Mouse (Mus musculus): ENCODE measurements around the gene Gm6993. TPM values are rescaled to one million over a fixed set of nuclear protein-coding genes. Genes with fewer than 3 reads are reported as not detected.

Gm6993 gene
- polyA plus RNA-seq, 1 experiment from 2014 or later, result not detected

DNA sequence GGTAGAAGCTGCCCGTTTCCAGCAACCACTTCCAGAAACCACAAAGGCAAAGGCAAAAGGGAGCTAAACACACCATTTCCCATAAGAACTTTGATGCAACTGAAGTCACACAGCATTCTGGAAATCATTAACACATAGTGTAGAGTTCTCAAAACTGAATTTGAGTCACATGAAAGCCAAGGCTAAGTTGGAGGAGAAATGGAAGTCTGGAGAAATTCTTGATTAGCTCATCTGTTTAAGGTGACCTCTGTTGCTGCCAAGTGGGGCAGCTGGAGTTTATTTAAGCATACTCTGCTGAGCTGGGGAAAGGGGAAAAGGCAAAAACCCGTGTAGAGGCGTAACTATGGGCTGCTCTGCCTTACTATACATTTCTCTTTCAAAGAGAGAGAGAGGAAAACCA, 21.8 kb upstream of the Gm6993 start:
- 28% methylated on average over 3 of the region's 3 CpGs for WGBS
- ATAC-seq (ENCODE audit: insufficient number of reproducible peaks, low FRiP score, low TSS enrichment, low read depth), result peak; percentile 86
- Histone ChIP-seq H3K36me3 (no peaks in the 10 kb centered on the region), H3K4me2 (replicated peaks) (no peak overlapping the region), H3K4me3 (replicated peaks) (no peak overlapping the region), H3K27ac (replicated peaks) (peak overlapping the region; percentile 55), H3K27me3 (no peaks in the 10 kb centered on the region), H3K9me3 (replicated peaks) (no peaks in the 10 kb centered on the region), H3K9ac (no peak overlapping the region), H3K4me1 (peaks cover 21% of the 10 kb centered on the region)

DNA sequence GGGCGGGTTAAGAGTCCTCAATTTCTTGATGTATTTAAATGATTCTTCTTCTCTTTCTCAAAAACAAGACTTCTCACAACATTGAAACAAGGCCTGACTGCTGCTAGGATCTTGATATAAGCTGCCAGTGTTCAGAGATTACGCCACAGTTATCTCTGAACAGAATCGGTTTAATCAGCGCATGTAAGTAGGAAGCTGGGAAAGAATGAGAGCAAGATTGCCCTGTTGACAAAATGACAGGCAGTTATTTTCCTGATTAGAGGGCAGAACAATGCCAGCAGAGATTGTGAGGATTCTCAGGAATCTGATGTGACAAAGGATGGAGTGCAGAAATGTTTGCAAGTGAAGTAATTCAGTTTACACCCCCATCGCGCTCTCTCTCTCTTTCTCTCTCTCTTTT, 19.0 kb upstream of the Gm6993 start:
- no peak for ATAC-seq (ENCODE audit: insufficient number of reproducible peaks, low FRiP score, low TSS enrichment, low read depth)
- H3K27me3 ChIP-seq, result no peaks in the 10 kb centered on the region
- WGBS, result 67% methylated on average over 6 of the region's 6 CpGs

DNA sequence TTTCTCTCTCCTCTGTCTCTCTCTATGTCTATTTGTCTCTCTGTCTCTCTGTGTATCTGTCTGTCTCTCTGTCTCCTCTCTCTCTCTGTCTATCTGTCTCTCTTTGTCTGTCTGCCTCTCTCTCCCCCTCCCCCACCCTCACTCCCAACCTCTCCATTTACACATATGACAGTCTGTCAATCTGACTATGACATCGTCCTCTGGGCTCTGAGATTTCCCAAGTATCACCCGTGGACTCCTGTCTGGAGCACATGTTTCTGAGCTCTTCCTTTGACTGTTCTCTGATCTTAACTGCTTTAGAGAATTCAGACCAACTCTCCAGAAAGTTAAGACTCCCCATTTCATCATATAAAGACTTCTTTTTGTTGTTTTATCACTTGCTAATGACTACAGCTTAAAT, 18.3 kb upstream of the Gm6993 start:
- H3K4me3 ChIP-seq (replicated peaks), result no peak overlapping the region

More for the DNA sequence above, 19.0 kb upstream of the Gm6993 start:
- no peak overlapping the region for H3K4me3 ChIP-seq (replicated peaks)
- H3K9ac ChIP-seq, result no peak overlapping the region
- peaks cover 9% of the 10 kb centered on the region; the same call in 1 of the 2 replicates for H3K4me1 ChIP-seq
- no peak overlapping the region for H3K4me2 ChIP-seq (replicated peaks)
- H3K9me3 ChIP-seq (replicated peaks), result no peaks in the 10 kb centered on the region
- H3K36me3 ChIP-seq, result no peaks in the 10 kb centered on the region
- no peak overlapping the region for H3K27ac ChIP-seq (replicated peaks)

DNA sequence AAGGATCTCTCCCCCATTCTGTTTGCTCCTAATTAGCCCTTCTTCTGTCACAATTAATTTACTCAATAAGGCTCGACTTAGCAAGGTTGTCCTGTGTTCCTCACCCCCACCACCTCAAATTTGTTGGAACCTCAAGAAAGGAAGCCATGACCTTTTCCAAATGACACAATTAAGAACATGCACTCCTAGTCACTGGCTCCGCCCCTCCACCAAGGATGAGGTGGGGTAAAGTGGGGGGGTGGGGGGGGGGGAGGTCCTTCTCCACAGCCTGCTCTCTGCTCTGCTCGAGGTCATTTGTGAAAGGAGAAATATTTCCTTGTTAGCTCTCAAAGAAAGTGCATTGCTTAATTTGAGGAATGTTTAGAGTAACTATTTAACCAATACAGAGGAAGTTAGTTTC, 17.8 kb upstream of the Gm6993 start:
- H3K4me3 ChIP-seq (replicated peaks), result no peak overlapping the region
- H3K27ac ChIP-seq (replicated peaks), result no peak overlapping the region
- WGBS, result 11% methylated on average over 3 of the region's 3 CpGs
- no peak for ATAC-seq (ENCODE audit: insufficient number of reproducible peaks, low FRiP score, low TSS enrichment, low read depth)
- H3K9me3 ChIP-seq (replicated peaks), result no peaks in the 10 kb centered on the region
- H3K36me3 ChIP-seq, result no peaks in the 10 kb centered on the region
- peaks cover 9% of the 10 kb centered on the region; the same call in 1 of the 2 replicates for H3K4me1 ChIP-seq
- H3K9ac ChIP-seq, result no peak overlapping the region
- H3K27me3 ChIP-seq, result no peaks in the 10 kb centered on the region
- no peak overlapping the region for H3K4me2 ChIP-seq (replicated peaks)

More for the DNA sequence above, 18.3 kb upstream of the Gm6993 start:
- Histone ChIP-seq H3K27me3 (no peaks in the 10 kb centered on the region), H3K9me3 (replicated peaks) (no peaks in the 10 kb centered on the region), H3K27ac (replicated peaks) (no peak overlapping the region), H3K36me3 (no peaks in the 10 kb centered on the region), H3K9ac (no peak overlapping the region), H3K4me2 (replicated peaks) (no peak overlapping the region), H3K4me1 (peaks cover 9% of the 10 kb centered on the region; the same call in 1 of the 2 replicates)
- no peak for ATAC-seq (ENCODE audit: insufficient number of reproducible peaks, low FRiP score, low TSS enrichment, low read depth)
- 38% methylated on average over 2 of the region's 2 CpGs for WGBS

DNA sequence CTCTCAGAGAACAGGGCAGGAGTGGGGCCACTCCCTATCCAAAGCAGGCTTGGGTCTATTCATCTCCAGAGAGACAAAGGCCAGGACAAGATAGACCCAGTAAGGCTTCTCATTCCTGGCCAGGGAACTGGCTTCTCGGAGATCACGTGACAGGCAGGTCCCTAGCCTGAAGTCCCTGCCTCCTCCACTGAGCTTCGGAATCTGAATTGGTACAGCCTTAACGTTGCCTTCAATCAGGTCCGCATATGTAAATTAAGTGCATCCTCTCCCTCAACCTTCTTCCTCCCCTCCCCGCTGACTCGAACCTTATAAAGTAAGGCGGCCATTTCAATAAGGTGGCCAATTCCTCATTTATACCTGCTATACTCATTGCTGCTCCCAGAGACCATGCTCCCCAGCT, 15.1 kb upstream of the Gm6993 start:
- Histone ChIP-seq H3K9me3 (replicated peaks) (no peaks in the 10 kb centered on the region), H3K4me3 (replicated peaks) (no peak overlapping the region), H3K4me2 (replicated peaks) (no peak overlapping the region), H3K4me1 (no peaks in the 10 kb centered on the region), H3K27me3 (no peaks in the 10 kb centered on the region), H3K9ac (no peak overlapping the region), H3K27ac (replicated peaks) (no peak overlapping the region), H3K36me3 (no peaks in the 10 kb centered on the region)
- ATAC-seq (ENCODE audit: insufficient number of reproducible peaks, low FRiP score, low TSS enrichment, low read depth), result no peak
- 66% methylated on average over 8 of the region's 8 CpGs for WGBS

DNA sequence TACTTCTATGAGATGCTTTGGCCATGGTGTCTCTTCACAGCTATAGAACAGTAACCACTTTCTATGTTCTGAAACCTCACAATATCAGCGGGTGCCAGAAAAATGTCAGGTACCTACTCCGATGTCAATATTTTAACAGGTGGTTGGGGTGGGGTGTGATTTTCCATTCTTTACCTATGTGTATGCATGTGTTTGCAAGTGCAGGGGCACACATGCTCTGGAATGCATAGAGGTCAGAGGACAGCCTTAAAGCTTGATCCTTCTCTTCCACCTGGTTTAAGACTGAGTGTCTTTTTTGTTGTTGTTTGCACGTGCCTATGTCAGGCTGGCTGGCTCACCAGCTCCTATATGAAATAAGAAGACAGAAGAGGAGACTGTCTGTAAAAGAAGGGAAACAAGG, 13.4 kb upstream of the Gm6993 start:
- Histone ChIP-seq H3K4me1 (no peaks in the 10 kb centered on the region), H3K9ac (no peak overlapping the region), H3K36me3 (no peaks in the 10 kb centered on the region), H3K27ac (replicated peaks) (no peak overlapping the region), H3K4me3 (replicated peaks) (no peak overlapping the region), H3K4me2 (replicated peaks) (no peak overlapping the region), H3K27me3 (no peaks in the 10 kb centered on the region), H3K9me3 (replicated peaks) (no peaks in the 10 kb centered on the region)
- ATAC-seq (ENCODE audit: insufficient number of reproducible peaks, low FRiP score, low TSS enrichment, low read depth), result no peak
- 75% methylated on average over 3 of the region's 3 CpGs for WGBS

DNA sequence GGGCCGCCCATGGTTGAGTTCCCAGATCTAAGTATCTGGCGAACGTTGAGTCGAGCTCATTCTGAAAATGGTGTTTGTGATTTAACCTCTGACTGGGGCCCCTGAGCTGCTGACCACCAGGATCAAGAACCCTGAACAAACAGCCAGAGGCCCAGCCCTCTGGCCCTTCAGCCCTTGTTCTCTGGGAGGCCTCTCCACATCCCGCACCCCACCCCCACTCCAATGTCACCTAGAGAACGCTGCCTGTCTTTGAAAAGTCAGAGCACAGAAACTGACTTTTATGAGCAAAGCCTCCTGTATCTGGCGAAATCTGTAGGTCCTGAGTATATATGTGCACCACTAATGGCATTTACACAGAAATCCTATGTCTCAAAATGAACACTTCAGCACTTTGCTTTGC, 11.7 kb upstream of the Gm6993 start:
- Histone ChIP-seq H3K27me3 (no peaks in the 10 kb centered on the region), H3K27ac (replicated peaks) (no peak overlapping the region), H3K9me3 (replicated peaks) (no peaks in the 10 kb centered on the region), H3K4me2 (replicated peaks) (no peak overlapping the region), H3K4me3 (replicated peaks) (no peak overlapping the region), H3K36me3 (no peaks in the 10 kb centered on the region), H3K4me1 (no peaks in the 10 kb centered on the region), H3K9ac (no peak overlapping the region)
- WGBS, result 59% methylated on average over 7 of the region's 7 CpGs
- no peak for ATAC-seq (ENCODE audit: insufficient number of reproducible peaks, low FRiP score, low TSS enrichment, low read depth)

DNA sequence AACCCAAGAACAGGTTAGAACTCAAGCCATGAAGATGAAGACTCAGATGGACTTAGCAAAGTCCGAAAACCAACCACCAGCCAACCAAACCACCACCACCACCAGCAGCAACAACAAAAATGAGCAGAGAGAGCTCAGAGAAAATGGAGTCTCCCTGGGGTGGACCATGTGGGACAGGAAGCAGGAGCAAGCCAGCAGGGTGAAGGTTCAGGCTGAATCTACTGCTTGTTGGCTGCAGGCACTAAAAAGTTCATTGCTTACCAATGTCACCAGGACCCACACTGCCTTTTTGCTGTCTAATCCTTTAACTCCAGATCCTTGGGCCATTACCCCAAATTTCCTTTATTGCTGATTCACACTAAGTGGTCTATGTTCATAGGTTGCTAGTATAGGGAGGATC, 7.9 kb upstream of the Gm6993 start:
- H3K4me3 ChIP-seq (replicated peaks), result no peak overlapping the region
- no peaks in the 10 kb centered on the region for H3K36me3 ChIP-seq
- peaks cover 15% of the 10 kb centered on the region for H3K4me1 ChIP-seq
- ATAC-seq (ENCODE audit: insufficient number of reproducible peaks, low FRiP score, low TSS enrichment, low read depth), result no peak
- H3K27me3 ChIP-seq, result no peaks in the 10 kb centered on the region
- H3K9ac ChIP-seq, result no peak overlapping the region
- no peak overlapping the region for H3K4me2 ChIP-seq (replicated peaks)
- 90% methylated on average over 1 of the region's 1 CpGs for WGBS
- H3K27ac ChIP-seq (replicated peaks), result no peak overlapping the region
- no peaks in the 10 kb centered on the region for H3K9me3 ChIP-seq (replicated peaks)

DNA sequence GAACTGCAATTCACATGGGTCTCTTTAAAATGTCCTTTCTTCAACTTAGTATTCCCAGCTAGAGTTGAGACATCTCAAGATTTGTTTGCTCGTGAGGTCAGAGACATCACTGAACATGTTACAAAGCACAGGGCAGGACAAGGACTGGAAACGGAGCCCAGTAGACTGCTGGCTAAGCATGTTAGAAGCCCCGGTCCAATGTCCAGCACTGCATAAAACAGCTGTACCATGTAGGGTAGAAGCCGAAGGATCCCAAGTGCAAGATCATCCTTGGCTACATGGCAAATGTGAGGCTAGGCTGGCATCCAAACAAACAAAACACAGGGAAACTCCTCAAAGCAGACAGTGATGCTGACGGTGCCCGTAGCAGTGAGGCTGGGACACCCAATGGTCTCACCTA, 5.6 kb upstream of the Gm6993 start:
- no peak overlapping the region for H3K27ac ChIP-seq (replicated peaks)
- no peaks in the 10 kb centered on the region for H3K9me3 ChIP-seq (replicated peaks)
- H3K36me3 ChIP-seq, result no peaks in the 10 kb centered on the region
- 94% methylated on average over 6 of the region's 6 CpGs for WGBS
- H3K9ac ChIP-seq, result no peak overlapping the region
- no peak overlapping the region for H3K4me2 ChIP-seq (replicated peaks)
- ATAC-seq (ENCODE audit: insufficient number of reproducible peaks, low FRiP score, low TSS enrichment, low read depth), result no peak
- H3K4me3 ChIP-seq (replicated peaks), result no peak overlapping the region
- H3K27me3 ChIP-seq, result no peaks in the 10 kb centered on the region
- H3K4me1 ChIP-seq, result peaks cover 15% of the 10 kb centered on the region

DNA sequence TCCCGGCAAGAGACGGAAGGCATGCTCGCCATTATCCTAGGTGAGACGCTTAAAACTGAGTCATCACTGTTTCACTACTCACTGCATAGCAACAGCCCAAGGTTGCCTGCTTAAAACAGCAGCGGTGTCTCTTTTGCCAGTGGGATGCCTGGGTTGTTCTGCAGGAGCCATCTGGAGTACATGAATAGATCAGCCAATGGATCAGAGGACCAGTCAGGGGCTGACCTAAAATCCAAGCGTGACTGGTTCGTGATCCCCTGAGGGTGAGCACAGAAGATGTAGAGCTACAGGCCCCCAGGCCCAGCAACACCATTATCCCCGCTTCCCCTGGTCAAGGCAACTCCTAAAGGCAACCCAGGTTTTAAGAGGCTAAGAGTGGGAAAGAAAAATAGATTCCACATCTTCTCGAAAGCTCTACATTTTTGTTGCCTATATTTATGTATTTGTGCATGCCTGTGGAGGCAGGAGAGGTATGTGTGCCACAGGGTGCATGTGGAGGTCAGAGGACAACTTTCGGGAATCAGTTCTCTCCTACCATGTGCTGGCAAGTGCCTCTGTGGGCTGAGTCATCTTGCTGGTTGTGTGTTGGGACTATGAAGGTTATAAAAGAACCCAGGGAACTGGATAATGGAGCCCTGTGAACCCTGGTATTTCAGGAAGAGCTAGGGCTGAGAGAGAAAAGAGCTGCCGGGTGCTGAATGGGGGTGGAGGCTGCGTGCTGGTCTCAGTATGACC, 3.5 kb upstream of the Gm6993 start:
- Histone ChIP-seq H3K36me3 (no peaks in the 10 kb centered on the region), H3K27me3 (no peaks in the 10 kb centered on the region), H3K9ac (no peak overlapping the region), H3K4me2 (replicated peaks) (no peak overlapping the region), H3K4me3 (replicated peaks) (no peak overlapping the region), H3K27ac (replicated peaks) (no peak overlapping the region; the same call in 1 of the 2 replicates), H3K4me1 (peaks cover 15% of the 10 kb centered on the region), H3K9me3 (replicated peaks) (no peaks in the 10 kb centered on the region)
- ATAC-seq (ENCODE audit: insufficient number of reproducible peaks, low FRiP score, low TSS enrichment, low read depth), result peak; percentile 39; the same call in 1 of the 2 replicates
- WGBS, result 33% methylated on average over 12 of the region's 12 CpGs

DNA sequence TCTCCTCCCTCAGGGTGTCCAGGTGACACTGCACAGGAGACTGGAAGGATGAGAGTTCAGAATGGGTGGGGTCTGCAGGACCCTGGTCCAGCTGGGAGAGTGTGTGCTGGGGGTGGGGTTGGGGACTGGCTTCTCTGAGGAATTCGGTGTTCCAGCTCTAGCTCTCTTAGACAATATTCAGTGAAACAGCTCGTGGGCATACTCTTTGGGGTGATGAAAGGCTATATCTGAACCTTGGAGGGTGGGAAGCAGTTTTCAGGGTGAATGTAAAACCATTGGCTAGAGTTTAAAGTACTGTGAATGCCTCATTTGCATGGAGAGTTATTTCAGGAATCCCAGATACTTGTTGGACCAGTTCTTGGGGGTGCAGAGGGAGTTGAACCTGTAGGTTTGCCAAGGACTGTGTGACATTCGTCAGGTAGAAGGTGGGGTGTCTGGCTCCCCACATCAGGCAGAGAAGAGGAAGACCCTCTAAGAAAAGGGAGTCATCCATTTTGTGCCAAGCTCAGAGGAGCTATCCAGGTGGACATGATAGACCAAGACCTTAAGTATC, 1.5 kb upstream of the Gm6993 start:
- Histone ChIP-seq H3K27me3 (no peaks in the 10 kb centered on the region), H3K4me3 (replicated peaks) (no peak overlapping the region), H3K27ac (replicated peaks) (no peak overlapping the region), H3K4me1 (peaks cover 15% of the 10 kb centered on the region), H3K36me3 (no peaks in the 10 kb centered on the region), H3K9me3 (replicated peaks) (no peaks in the 10 kb centered on the region), H3K9ac (no peak overlapping the region), H3K4me2 (replicated peaks) (no peak overlapping the region)
- no peak for ATAC-seq (ENCODE audit: insufficient number of reproducible peaks, low FRiP score, low TSS enrichment, low read depth)
- WGBS, result 54% methylated on average over 3 of the region's 3 CpGs

DNA sequence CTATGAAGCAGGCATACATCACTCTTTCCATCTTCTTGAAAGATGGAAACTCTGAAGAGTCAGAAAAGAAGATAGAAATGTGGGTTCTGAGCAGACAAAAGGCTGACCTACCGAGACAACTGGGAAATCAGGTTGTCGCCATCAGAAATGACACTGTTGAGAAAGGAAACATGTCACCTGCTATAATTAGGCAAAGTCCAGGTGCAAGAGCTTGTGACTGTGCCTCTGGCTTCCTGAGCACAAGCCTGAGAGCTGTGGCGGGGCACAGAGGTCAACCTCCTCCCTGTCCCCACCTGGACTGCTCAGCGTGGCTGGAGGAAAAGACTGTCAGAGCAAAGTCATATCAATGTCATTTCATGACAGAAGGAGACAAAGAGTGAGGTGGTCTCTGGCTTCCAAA, 772 bp upstream of the Gm6993 start:
- no peaks in the 10 kb centered on the region for H3K9me3 ChIP-seq (replicated peaks)
- no peak overlapping the region for H3K4me2 ChIP-seq (replicated peaks)
- peaks cover 15% of the 10 kb centered on the region for H3K4me1 ChIP-seq
- H3K4me3 ChIP-seq (replicated peaks), result no peak overlapping the region
- no peaks in the 10 kb centered on the region for H3K36me3 ChIP-seq
- no peak overlapping the region for H3K27ac ChIP-seq (replicated peaks)
- no peaks in the 10 kb centered on the region for H3K27me3 ChIP-seq
- no peak overlapping the region for H3K9ac ChIP-seq
- no peak for ATAC-seq (ENCODE audit: insufficient number of reproducible peaks, low FRiP score, low TSS enrichment, low read depth)
- WGBS, result 51% methylated on average over 4 of the region's 4 CpGs
